Mouse (Mus musculus): Measurements from ENCODE around the gene Canx.

- TF ChIP-seq CTCF (IDR thresholded peaks at IDR 0.05; ENCODE audit: low read depth) (no peak), EP300 (optimal IDR thresholded peaks at IDR 0.05) (no peak)
These were observed 7.7 kb upstream of the Canx start for GRCm38 (mm10) chr11:50333181-50333580.

All from stomach, postnatal 0 days (tissue).